Mouse (Mus musculus) R1 (cell line): Measurements from ENCODE around the gene Tle6.

Source experiments
- DNase-seq: peaks from one replicate; pipeline ENCODE4 v3.0.0-alpha.2; 2018; ENCODE audit warnings: low read depth, low spot score

Gene Tle6

GRCm38 (mm10) chr10:81592631-81593030 is 8.2 kb downstream of the Tle6 start:
- no peak for DNase-seq

DNA sequence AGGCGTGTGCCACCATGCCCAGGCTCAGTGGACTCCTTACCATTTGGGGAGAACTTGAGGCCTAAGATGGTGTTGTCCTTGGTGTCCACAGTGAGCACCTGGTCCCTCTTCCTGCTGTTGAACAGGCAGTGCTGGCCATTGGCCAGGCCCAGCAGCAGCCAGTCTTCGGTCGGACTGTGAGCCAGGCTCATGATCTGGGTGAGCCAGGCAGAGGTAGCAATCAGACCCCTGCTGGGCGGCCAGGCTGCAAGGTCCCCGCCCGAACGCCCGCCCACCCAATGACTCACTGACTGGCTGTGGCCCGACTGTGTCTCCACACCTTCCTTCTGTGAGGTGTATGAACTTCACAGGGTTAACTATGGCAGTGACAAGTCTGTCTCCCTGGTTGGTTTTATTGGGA is 9.0 kb downstream of the Tle6 start:
- no peak for DNase-seq

GRCm38 (mm10) chr10:81588739-81589138 is 12.1 kb downstream of the Tle6 start:
- no peak for DNase-seq

DNA sequence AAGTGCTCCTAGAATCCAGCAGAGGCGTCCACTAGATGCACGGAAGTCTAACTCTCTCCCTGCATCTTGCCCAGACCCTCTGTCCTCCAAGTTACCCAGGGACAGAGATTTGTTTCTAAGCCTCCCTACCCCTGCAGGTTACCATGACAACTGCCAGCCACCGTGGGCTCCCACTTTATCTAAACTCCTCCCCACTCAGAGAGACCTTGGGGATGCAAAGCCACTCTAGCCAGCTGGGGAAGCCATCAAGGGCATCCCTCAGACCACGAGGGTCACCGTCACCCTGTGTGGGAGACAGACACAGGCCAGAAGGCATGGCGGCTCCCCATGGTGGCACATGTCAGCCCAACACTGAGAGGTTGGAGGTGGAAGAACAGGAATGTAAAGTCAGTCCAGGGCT is 17.5 kb downstream of the Tle6 start:
- no peak for DNase-seq

DNA sequence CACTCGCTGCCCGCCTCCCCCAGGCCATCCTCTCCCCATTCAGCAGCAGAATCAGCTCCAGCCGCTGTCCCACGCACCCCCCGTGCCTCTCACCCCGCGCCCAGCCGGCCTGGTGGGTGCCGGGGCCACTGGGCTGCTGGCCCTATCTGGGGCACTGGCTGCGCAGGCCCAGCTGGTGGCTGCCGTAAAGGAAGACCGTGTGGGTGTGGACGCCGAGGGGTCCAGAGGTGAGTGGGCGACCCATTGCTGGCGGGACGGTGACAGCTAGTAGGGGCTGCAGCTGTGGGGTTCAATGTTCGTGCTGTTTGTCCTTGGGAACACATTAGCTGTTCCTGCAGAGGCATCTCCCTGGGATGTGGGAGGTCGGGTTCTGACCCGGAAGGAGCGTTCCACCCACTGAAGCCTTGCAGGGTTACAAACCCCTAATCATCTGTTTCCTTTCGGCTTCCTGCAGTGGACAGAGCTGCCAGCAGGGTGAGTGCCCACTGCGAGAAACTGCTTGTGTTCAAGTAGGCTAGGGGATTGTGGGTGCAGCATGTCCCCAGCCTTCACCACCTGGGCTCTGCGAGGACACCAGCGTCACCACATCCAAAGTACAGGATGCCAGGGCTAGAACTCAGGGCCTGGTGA is 20.3 kb downstream of the Tle6 start:
- no peak for DNase-seq

- DNase-seq: no peak
These were observed 20.9 kb downstream of the Tle6 start for GRCm38 (mm10) chr10:81579967-81580366.

- no peak for DNase-seq
These were observed 25.2 kb downstream of the Tle6 start for GRCm38 (mm10) chr10:81575695-81576094.

DNA sequence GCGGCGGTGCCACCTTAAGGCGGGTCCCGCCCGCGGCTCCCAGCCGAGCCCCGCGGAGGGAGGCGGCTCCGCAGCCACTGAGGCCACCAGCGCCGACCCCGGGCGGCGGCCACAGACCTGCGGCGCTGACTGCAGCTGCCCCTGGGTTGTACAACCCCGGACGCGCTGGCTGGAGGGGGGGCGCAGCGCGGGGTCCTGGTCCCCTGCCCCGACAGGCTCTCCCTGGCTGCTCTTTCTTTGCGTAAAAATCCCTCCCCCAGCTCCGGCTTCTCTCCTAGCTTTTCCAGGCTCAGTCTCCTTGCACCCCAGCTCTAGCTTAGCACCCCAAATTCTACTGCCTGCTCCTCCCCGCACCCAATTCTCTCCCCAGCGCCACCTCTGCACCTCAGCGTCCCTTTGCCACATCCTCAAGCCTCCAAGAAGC is 25.7 kb downstream of the Tle6 start:
- no peak for DNase-seq

DNA sequence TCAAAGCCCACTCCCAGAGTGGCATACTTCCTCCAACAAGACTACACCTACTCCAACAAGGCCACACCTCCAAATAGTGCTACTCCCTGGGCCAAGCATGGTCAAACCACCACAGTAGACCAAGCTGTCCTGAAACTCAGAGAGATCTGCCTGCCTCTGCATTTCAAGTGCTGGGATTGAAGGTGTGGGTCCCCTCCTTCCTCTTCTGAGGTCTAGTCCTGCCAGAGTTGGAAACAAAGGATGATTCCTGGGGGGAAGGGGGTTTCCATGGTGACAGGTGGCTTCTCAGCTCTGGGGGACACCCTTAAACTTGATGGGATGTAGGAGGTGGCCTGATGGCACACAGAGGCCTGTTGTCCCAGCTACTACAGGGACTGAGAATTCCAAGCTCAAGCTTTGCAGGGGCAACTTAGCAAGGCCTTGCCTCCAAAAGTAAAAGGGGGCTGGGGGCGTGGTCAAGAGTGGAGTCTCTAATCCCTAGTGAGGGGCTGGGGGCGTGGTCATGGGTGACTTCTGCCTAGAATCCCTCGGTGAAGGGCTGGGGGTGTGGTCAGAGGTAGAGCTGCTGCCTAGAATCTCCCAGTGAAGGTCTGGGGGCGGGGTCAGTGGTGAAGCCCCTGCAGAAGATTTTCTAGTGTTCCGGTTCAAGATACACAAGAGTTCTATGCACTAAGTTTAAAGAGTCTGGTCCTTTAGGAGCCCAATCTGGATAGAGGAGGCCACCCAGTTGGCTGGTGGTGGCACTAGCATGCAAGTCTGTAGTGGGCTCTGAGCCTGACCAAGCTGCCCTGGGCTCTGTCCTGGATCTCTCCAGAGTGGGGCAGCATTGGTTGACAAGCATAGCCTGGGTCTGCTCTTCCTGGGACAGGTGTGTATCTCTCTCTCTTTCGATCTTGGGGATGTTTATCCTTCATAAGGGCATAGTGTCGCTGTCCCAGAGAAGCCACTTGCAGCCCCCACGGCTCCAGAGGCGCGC is 26.5 kb downstream of the Tle6 start, which contains the start of gene Tle2:
TSS of gene Tle2 (plus strand) at position 481 of the 976 bp plus-strand sequence.
- DNase-seq: peak; percentile 93

DNA sequence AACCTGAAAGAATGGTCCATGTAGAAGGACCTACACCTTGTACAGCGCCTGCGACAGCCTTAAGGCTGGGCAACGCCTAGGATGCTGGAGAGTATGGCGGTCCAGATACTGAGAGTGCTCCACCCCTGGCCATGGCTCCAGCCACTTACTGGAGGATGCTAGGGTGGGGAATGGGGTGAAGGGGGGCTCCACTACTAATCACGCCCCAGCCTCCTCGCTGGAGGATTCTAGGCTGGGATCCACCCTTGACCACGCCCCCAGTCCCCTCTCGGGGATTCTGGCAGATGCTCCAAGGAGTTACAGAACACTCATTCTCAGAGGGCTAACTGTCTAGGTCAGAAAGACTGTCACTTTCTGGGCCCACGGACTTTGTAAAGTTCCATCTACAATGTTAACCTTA is 27.9 kb downstream of the Tle6 start:
- no peak for DNase-seq

DNA sequence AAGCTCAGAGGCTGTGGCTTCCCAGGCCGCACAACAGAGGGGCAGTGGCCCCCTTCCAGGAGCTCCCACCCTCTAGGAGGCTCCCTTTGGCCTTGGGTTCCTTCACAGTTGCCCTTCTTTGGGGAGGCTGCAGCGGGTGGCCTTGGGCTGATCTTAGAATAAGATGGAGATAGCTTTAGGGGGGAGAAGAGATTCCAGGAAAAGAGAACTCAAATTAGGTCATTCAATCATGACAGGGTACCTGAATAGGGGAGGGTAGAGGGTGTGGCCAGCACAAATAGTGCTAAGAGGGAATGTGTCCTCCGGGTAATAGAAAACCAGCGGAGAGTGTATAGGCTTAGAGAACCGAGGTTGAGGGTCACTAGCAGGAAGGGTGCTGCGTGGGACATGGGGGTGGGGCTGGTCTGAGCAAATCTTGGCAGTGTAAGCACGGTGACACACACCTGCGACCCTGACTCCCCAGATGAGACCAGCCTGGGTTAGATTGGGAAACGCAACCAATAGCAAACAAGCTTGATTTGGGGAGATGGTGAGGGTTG is 28.7 kb downstream of the Tle6 start:
- DNase-seq: no peak

DNA sequence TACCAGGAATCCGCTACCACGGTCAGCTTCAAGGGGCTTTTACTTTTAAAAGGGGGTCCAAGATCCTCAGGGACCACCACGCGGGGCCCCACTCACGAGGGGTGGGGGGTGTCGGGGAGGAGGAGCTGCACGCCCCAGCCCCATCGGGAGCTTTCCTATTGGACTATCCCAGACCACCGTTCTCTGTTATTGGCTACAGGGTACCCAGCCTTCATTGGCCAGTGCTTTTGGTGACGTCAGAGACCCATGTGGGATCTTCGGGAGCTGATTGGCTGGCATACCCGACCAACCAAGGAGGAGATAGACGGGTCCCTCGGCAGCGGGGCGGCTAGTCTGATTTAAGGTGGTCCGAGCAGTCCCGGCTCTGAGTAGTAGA is 29.4 kb downstream of the Tle6 start:
- peak; percentile 99 for DNase-seq

DNA sequence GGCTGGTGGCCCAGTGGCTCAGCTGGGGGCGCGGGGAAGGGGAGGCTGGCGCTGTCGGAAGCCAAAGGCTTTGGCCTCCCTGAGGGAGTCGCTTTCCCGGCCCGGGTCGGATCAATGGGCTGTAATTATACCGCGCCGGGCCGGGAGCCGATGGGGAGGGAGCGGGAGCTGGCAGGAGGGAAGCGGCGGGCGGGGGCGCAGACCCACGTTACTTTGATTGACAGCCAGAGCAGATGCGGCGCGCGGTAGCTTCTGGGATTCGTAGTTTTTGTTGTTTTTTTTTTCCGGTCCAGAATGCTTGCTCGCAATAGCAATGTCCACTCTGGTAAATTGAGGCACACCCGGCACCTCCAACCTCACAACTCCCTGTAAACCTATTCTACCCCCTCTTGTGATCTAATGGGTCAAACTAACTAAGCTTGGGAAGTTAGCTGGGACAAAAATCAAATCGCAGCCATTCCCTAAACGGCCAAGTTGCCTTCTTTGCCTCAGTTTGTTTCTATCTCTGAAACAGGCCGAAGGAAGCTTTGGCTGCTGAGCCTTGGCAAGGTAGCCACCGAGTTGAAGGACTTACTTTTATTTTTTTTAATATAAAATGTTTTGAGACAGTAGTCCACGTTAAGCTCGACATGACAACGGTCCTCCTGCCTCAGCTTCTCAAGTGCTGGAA is 29.9 kb downstream of the Tle6 start:
- peak; percentile 90 for DNase-seq

GRCm38 (mm10) chr10:81570238-81570800 is 30.6 kb downstream of the Tle6 start:
- DNase-seq: peak; percentile 60

- DNase-seq: no peak
These were observed 31.2 kb downstream of the Tle6 start for GRCm38 (mm10) chr10:81569507-81570237.

DNA sequence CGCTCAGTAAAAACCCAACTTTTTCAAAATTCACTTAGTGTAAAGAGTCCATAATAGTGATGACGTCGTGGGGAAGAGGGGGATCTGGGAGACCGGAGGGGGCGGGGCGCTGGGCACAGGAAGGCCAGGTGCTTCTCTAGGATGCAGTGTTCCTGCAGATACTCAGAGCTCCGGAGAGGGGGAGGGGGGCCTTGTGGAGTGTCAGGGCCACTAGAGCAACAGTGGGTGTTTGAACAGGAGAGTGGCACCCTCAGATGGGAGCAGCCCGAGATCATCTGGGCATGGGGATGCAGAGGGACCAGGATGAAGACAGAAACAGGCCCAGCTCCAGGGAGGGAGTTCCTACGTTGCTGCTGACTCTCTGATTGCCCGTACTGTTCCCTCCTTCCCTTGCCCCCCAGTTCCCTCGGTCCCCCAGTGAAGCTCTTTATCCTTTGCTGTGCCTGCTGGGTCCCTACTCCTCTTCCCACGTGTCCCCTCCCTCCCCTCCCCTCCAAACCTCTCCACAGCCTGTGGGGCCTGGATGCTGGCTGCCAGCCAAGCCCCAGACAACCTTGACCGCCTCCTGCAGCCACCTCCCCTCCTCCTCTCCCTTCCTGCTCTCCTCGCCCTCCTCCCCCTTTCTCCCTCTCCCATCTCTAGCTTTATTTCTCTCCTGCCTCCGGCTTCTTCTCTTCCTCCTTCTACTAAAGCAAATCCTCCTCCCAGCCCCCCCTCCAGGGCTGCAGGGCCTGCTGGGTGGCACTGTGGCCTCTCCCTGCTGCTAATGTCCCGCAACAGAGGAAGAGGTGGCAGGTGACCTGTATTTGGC is 32.3 kb downstream of the Tle6 start:
- DNase-seq: peak; percentile 38

GRCm38 (mm10) chr10:81565257-81566228 is 35.3 kb downstream of the Tle6 start:
- DNase-seq: no peak

- peak; percentile 83 for DNase-seq
These were observed 36.1 kb downstream of the Tle6 start for GRCm38 (mm10) chr10:81564734-81565133.

DNA sequence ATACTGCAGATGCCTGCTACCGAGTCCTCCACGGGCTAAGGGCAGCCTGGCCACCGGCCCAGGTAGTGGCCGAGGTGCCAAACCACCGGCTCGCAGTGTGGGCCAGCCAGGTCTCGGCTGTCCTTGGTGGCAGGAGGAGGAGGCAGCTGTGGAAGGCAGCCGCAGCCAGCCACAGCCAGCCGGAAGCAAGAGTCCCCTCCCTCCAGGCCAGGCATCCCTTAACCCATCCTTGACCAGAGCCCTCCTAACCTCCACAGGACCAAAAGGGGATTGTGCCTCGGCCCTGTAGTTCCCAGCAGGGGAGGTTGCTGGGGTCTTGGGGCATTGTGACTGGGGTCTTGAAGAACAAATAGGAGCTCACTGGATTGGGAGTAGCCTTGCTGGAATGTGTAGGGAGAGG is 36.7 kb downstream of the Tle6 start:
- peak; percentile 67 for DNase-seq
